Mouse (Mus musculus): ENCODE results near the gene Cav3. TPM values are rescaled to one million over a fixed set of nuclear protein-coding genes. Genes with fewer than 3 reads are reported as not detected.

The Cav3 gene
- polyA plus RNA-seq, 1 experiment from 2014 or later = not detected

DNA sequence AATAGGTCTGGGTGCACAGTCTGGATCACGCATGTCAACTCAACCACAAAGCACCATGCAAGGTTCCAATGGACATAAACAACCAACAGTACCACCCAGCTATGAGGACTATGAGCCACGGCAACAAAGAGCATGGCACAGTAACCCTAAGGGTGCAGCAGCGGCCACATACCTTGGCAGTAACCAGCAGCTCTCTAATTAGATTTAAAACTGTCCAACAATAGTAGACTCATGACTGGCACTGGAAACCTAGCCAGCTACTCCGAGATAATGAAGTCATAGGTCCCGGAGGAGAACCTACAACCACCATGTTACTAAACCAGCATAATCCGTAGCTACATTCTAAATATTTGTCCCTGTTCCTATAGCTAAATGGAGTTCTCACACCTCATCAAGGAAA, 55.3 kb downstream of the Cav3 start:
- no peaks in the 10 kb centered on the region for H3K27me3 ChIP-seq
- no peak for TF ChIP-seq CTCF (IDR thresholded peaks at IDR 0.05)
- in situ Hi-C loops (cut with MboI; ENCODE audit: low pct_unique_long_range_greater_than_20kb) = no loop called here
- POLR2A ChIA-PET = no interaction called here
- CTCF ChIA-PET = interaction anchor here (0.7 to 1.2 kb wide), 2 partner anchors 12 to 114 kb away, joined by 3 read pairs; no protein-coding TSS in a partner anchor
- ATAC-seq (no peak), DNase-seq (ENCODE audit: low read depth, low spot score) (no peak)

DNA sequence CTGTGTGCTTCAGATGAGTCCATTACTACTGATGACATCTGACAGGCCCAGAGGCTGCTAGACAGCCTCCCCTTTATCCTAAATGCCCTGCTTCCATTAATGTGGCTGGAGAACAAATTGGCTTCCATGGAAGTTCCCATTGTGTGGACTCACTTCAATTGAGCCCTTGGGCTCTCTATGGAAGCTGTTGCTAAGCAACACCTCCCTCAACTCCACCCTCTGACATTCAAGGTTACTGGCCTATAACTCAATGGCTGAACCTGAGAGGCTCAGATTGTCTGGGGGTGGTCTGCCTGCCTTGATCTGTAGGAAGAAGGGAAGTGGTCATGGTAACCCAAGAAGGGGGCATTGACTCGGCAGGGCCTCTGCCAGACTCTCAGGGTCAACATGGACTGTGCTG, 57.2 kb downstream of the Cav3 start:
- in situ Hi-C loops (cut with MboI; ENCODE audit: low pct_unique_long_range_greater_than_20kb) = no loop called here
- no peak for ATAC-seq
- no peak for DNase-seq (ENCODE audit: low read depth, low spot score)
- ChIA-PET CTCF (no interaction called here), POLR2A (no interaction called here)
- TF ChIP-seq CTCF (IDR thresholded peaks at IDR 0.05) = no peak
- H3K27me3 ChIP-seq = no peaks in the 10 kb centered on the region

DNA sequence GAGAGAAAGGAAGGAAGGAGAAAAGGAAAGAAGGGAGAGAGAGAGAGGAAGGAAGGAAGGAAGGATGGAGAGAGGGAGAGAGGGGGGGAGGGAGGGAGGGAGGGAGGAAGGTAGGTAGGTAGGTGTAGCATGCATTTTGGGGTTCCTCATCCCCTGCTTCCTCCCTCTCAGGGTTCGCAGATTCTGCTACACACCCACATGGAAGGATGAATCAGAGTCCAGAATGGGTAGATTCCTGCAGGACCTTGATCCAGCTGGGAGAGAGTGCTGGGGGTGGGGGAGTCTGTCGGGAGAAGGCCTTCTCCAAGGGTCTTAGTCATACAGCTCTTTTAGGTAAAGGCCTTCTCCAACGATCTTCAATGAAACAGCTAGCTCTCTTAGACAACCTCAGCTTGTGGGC, 58.3 kb downstream of the Cav3 start:
- ChIA-PET CTCF (no interaction called here), POLR2A (interaction anchor here (0.6 kb wide), 1 partner anchor 10 kb away, joined by 6 read pairs; no protein-coding TSS in a partner anchor)
- in situ Hi-C loops (cut with MboI; ENCODE audit: low pct_unique_long_range_greater_than_20kb) = no loop called here
- no peak for ATAC-seq
- no peak for DNase-seq (ENCODE audit: low read depth, low spot score)
- no peak for TF ChIP-seq CTCF (IDR thresholded peaks at IDR 0.05)
- H3K27me3 ChIP-seq = no peaks in the 10 kb centered on the region

DNA sequence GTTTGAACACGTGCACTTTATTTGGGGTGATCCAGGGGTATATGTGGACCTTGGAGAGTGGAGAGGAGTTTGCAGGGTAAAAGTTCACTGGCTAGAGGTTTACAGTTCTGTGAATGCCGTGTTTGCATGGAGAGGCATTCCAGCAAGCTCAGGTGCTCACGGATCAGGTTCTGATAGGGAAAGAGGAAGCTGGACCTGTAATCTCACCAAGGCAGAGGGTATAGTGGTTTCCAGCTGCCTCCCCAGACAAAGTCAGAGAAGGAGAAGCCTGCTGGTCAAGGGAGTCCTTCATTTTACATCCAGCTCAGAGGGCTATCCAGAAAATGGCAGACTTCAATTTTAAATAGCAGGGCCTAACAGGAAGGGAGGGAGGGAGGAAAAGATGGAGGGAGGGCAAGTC, 58.7 kb downstream of the Cav3 start:
- in situ Hi-C loops (cut with MboI; ENCODE audit: low pct_unique_long_range_greater_than_20kb) = no loop called here
- TF ChIP-seq CTCF (IDR thresholded peaks at IDR 0.05) = no peak
- ChIA-PET POLR2A (no interaction called here), CTCF (interaction anchor here (0.7 kb wide), 1 partner anchor 9 kb away, joined by 3 read pairs; no protein-coding TSS in a partner anchor)
- no peaks in the 10 kb centered on the region for H3K27me3 ChIP-seq
- ATAC-seq = no peak
- DNase-seq (ENCODE audit: low read depth, low spot score) = no peak

Other genes starting within 250 kb of the Cav3 start
- 16.4 TPM for gene Lmcd1, start 185.7 kb upstream of the Cav3 start, polyA plus RNA-seq (2021)
- gene Ssu2, start 71.5 kb upstream of the Cav3 start, polyA plus RNA-seq (2021) = not detected
- gene Oxtr, start 30.4 kb downstream of the Cav3 start, polyA plus RNA-seq (2021) = 2.3 TPM
- 17.0 TPM for gene Rad18, start 237.2 kb downstream of the Cav3 start, polyA plus RNA-seq (2021)

All from Patski (cell line).